Mouse (Mus musculus) kidney, embryonic 14.5 days (tissue): ENCODE measurements around the gene Bend6. TPM values are rescaled to one million over a fixed set of nuclear protein-coding genes. Genes with fewer than 3 reads are reported as not detected.

ENCODE experiments used
- ATAC-seq: fragments of 200-750 bp; cut with Nextera tagmentation; 2 replicates; pipeline ENCODE4 v1.8.0; 2017; ENCODE audit warnings: moderate number of reproducible peaks, mild to moderate bottlenecking, moderate TSS enrichment, moderate library complexity; ENCODE audit not compliant: low FRiP score, low TSS enrichment
- H3K27ac ChIP-seq: fragments of 300-500 bp; sonication (generic); 2 replicates; pipeline ENCODE4 v1.5.1; 2014; ENCODE audit warnings: low read depth, mild to moderate bottlenecking, low read length, moderate library complexity, mixed read lengths
- H3K27me3 ChIP-seq: fragments of 300-500 bp; sonication (generic); 2 replicates; pipeline ENCODE4 v1.6.1; 2014; ENCODE audit warnings: mild to moderate bottlenecking, low read length; ENCODE audit not compliant: control insufficient read depth, insufficient read depth
- H3K36me3 ChIP-seq: fragments of 300-500 bp; sonication (generic); 2 replicates; pipeline ENCODE4 v1.6.1; 2014; ENCODE audit warnings: low read length, mixed read lengths; ENCODE audit not compliant: control insufficient read depth, insufficient read depth
- H3K4me1 ChIP-seq: fragments of 300-500 bp; sonication (generic); 2 replicates; pipeline ENCODE4 v1.6.1; 2014; ENCODE audit warnings: low read length, mixed read lengths; ENCODE audit not compliant: control insufficient read depth, insufficient read depth
- H3K4me2 ChIP-seq: fragments of 300-500 bp; sonication (generic); replicated peaks from 2 replicates; pipeline ENCODE4 v1.6.1; 2014; ENCODE audit warnings: low read depth, mild to moderate bottlenecking, low read length
- H3K4me3 ChIP-seq: fragments of 300-500 bp; sonication (generic); 2 replicates; pipeline ENCODE4 v1.5.1; 2014; ENCODE audit warnings: mild to moderate bottlenecking, low read length
- H3K9ac ChIP-seq: fragments of 300-500 bp; sonication (generic); 2 replicates; pipeline ENCODE4 v1.6.1; 2014; ENCODE audit warnings: low read depth, mild to moderate bottlenecking, low read length, moderate library complexity
- H3K9me3 ChIP-seq: fragments of 300-500 bp; sonication (generic); 2 replicates; pipeline ENCODE4 v1.6.1; 2016; ENCODE audit warnings: low read length; ENCODE audit not compliant: control insufficient read depth
- WGBS: fragments of 180-500 bp; shearing (Covaris S2); extraction: QIAGEN DNeasy Blood & Tissue Kit; methylation state at CpG from one replicate; pipeline ENCODE4 v1.1.7; 2014; 5-methylcytosine and 5-hydroxymethylcytosine counted together
- polyA plus RNA-seq: library from polyadenylated mRNA; unstranded; fragments of >200 nt; fragmentation: Nextera tagmentation; extraction: Ambion mirVana; gene quantifications from 2 replicates; pipeline ENCODE4 v1.2.1, GENCODE M21; 2014

The Bend6 gene
- polyA plus RNA-seq, 1 experiment from 2014 or later, result 0.55 TPM

GRCm38 (mm10) chr1:33942638-33943037, 35.0 kb upstream of the Bend6 start:
- H3K36me3 ChIP-seq, result no peaks in the 10 kb centered on the region
- no peak for ATAC-seq
- no peak overlapping the region for H3K4me2 ChIP-seq
- no peak overlapping the region for H3K4me3 ChIP-seq
- no peaks in the 10 kb centered on the region for H3K27me3 ChIP-seq
- no peaks in the 10 kb centered on the region for H3K4me1 ChIP-seq
- no peak overlapping the region for H3K9ac ChIP-seq
- 86% methylated on average over 8 of the region's 8 CpGs for WGBS
- H3K9me3 ChIP-seq, result no peaks in the 10 kb centered on the region
- no peak overlapping the region for H3K27ac ChIP-seq

DNA sequence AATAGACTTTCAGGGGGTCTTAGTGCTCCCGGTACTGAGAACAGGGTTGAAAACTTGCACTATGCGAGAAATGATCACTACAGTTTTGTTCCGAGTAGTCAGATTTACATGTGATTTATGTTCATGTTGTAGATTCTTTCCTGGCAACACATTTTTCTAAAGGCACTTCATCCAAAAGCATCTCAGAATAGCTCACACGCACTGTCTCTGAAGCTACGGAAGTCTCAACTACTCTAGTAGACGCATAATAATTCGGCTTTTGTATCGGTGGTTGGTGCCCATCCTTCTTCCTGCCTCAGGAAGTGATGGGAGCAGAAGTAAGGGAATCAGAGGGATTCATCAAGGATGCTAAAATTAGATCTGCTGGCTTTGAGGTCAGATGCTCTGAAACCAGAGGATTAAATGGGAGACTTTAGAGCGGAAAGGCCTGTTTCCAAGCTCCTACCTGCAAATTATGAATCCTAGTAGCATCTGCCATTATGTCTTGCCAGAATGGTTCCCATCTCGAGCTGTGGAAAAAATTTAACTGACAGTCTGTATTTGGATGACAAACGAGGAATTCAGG, 32.8 kb upstream of the Bend6 start:
- Histone ChIP-seq H3K4me3 (no peak overlapping the region), H3K9me3 (no peaks in the 10 kb centered on the region), H3K36me3 (no peaks in the 10 kb centered on the region), H3K9ac (no peak overlapping the region), H3K4me1 (no peaks in the 10 kb centered on the region), H3K27me3 (no peaks in the 10 kb centered on the region), H3K27ac (no peak overlapping the region), H3K4me2 (no peak overlapping the region)
- no peak for ATAC-seq
- 85% methylated on average over 11 of the region's 11 CpGs for WGBS

GRCm38 (mm10) chr1:33939828-33940227, 32.2 kb upstream of the Bend6 start:
- Histone ChIP-seq H3K9ac (no peak overlapping the region), H3K4me3 (no peak overlapping the region), H3K4me1 (no peaks in the 10 kb centered on the region), H3K4me2 (no peak overlapping the region), H3K9me3 (no peaks in the 10 kb centered on the region), H3K36me3 (no peaks in the 10 kb centered on the region), H3K27me3 (no peaks in the 10 kb centered on the region), H3K27ac (no peak overlapping the region)
- no peak for ATAC-seq
- 56% methylated on average over 5 of the region's 5 CpGs for WGBS

GRCm38 (mm10) chr1:33935946-33936345, 28.3 kb upstream of the Bend6 start:
- Histone ChIP-seq H3K4me1 (no peaks in the 10 kb centered on the region), H3K27ac (no peak overlapping the region), H3K4me3 (no peak overlapping the region), H3K4me2 (no peak overlapping the region), H3K36me3 (no peaks in the 10 kb centered on the region), H3K27me3 (no peaks in the 10 kb centered on the region), H3K9ac (no peak overlapping the region), H3K9me3 (no peaks in the 10 kb centered on the region)
- 91% methylated on average over 3 of the region's 3 CpGs for WGBS
- no peak for ATAC-seq

- Histone ChIP-seq H3K9me3 (no peaks in the 10 kb centered on the region), H3K4me2 (no peak overlapping the region), H3K4me3 (no peak overlapping the region), H3K36me3 (no peaks in the 10 kb centered on the region), H3K4me1 (no peaks in the 10 kb centered on the region), H3K27ac (no peak overlapping the region), H3K27me3 (no peaks in the 10 kb centered on the region), H3K9ac (no peak overlapping the region)
- 85% methylated on average over 14 of the region's 14 CpGs for WGBS
- no peak for ATAC-seq
Measured at GRCm38 (mm10) chr1:33932845-33933499, 25.4 kb upstream of the Bend6 start.

GRCm38 (mm10) chr1:33932196-33932595, 24.6 kb upstream of the Bend6 start:
- H3K4me2 ChIP-seq, result no peak overlapping the region
- H3K4me3 ChIP-seq, result no peak overlapping the region
- H3K27me3 ChIP-seq, result no peaks in the 10 kb centered on the region
- WGBS, result 90% methylated on average over 3 of the region's 3 CpGs
- ATAC-seq, result no peak
- no peak overlapping the region for H3K27ac ChIP-seq
- no peaks in the 10 kb centered on the region for H3K4me1 ChIP-seq
- no peak overlapping the region for H3K9ac ChIP-seq
- H3K36me3 ChIP-seq, result no peaks in the 10 kb centered on the region
- no peaks in the 10 kb centered on the region for H3K9me3 ChIP-seq

DNA sequence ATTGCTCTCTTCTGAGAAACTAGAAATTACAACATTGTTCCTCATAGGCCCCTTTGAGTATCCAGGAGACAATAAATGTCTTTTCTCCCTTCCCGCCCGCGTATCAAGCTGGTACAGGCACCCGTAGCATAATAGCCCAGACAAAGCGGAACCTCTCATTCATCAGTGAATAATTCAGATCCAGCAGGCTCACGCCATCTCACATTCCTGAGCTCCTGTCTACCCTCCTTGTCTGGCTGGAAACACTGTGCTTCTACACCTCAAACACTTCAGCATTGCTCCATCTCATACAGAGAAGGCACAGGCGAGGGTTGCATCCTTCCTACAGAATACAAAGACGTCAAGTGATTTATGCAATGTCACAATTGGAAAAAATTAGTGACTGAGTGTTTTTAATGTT, 24.2 kb upstream of the Bend6 start:
- Histone ChIP-seq H3K27me3 (no peaks in the 10 kb centered on the region), H3K36me3 (no peaks in the 10 kb centered on the region), H3K27ac (no peak overlapping the region), H3K4me1 (no peaks in the 10 kb centered on the region), H3K4me3 (no peak overlapping the region), H3K9me3 (no peaks in the 10 kb centered on the region), H3K9ac (no peak overlapping the region), H3K4me2 (no peak overlapping the region)
- ATAC-seq, result no peak
- 92% methylated on average over 8 of the region's 8 CpGs for WGBS

GRCm38 (mm10) chr1:33927466-33927865, 19.9 kb upstream of the Bend6 start:
- Histone ChIP-seq H3K9ac (no peak overlapping the region), H3K4me2 (no peak overlapping the region), H3K27me3 (no peaks in the 10 kb centered on the region), H3K9me3 (no peaks in the 10 kb centered on the region), H3K27ac (no peak overlapping the region), H3K4me1 (no peaks in the 10 kb centered on the region), H3K4me3 (no peak overlapping the region), H3K36me3 (no peaks in the 10 kb centered on the region)
- ATAC-seq, result no peak
- 95% methylated on average over 7 of the region's 7 CpGs for WGBS

- 36% methylated on average over 3 of the region's 3 CpGs for WGBS
Measured at GRCm38 (mm10) chr1:33925283-33925682, 17.7 kb upstream of the Bend6 start.

More at GRCm38 (mm10) chr1:33925283-33925682, 17.7 kb upstream of the Bend6 start:
- Histone ChIP-seq H3K4me3 (no peak overlapping the region), H3K4me2 (no peak overlapping the region), H3K36me3 (no peaks in the 10 kb centered on the region), H3K27ac (no peak overlapping the region), H3K9ac (no peak overlapping the region), H3K9me3 (no peaks in the 10 kb centered on the region), H3K27me3 (no peaks in the 10 kb centered on the region), H3K4me1 (no peaks in the 10 kb centered on the region)
- 0 out of 2 replicates have a peak, but pooled peaks have one; percentile 52 for ATAC-seq
